Mouse (Mus musculus): Measurements from ENCODE around the gene Dhx33.

DNA sequence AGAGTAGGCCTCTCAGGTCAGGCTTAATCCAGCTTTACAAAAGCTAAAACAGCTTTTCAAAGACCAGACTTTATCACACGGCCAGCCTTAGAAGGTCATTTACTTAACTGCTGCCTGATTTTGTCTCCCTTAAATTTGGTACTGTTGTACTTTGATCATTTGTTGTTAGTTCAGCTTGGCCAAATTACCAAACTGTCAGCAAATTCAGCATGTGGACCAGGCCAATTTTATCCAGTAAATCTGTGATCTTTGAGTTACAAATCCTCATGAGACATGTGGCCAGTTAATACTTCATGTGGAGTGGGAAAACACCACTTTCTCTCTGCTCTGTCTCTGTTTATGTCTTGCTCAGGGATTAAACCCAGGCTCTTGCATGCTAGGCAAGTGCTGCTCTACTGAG is 31.7 kb downstream of the Dhx33 start:
- TF ChIP-seq EP300 (IDR thresholded peaks at IDR 0.05) = no peak
- no peak for TF ChIP-seq CTCF (IDR thresholded peaks at IDR 0.05)

All from lung, postnatal 0 days (tissue).